Comparison of ENCODE assay signal across 8 mouse cellular contexts in genomic region chr4:135972556-135972906, GRCm38 (mm10). TPM values are rescaled to one million over a fixed set of nuclear protein-coding genes. Genes with fewer than 3 reads are reported as not detected.
DNase-seq lines count a peak whose midpoint lies in the region; ATAC-seq and TF ChIP-seq lines count a peak whose summit lies in the region.

Gene Lypla2, minus strand, starts transcription at chr4:135972626.

- peaks cover 40% of the 10 kb centered on the region for H3K36me3 ChIP-seq in hindbrain, embryonic 16.5 days (ENCODE audit: control insufficient read depth, insufficient read depth, low read length)

- DNase-seq in T-cell, adult 2 months (ENCODE audit: low spot score), result peak; percentile 69
- peak; percentile 70 to 82 for DNase-seq in cerebellum, postnatal 4 days (ENCODE audit: low spot score in 2 of 2)
- DNase-seq in gastrocnemius, adult 2 months, result peak; percentile 94
- DNase-seq in left cerebral cortex, adult 8-10 months (ENCODE audit: low spot score in 2 of 2), result peak; percentile 74 to 91
- DNase-seq in right cerebral cortex, adult 2 months (ENCODE audit: low spot score in 2 of 2), result peak; percentile 90 to 92
- DNase-seq in urinary bladder, postnatal 14 days (ENCODE audit: low spot score), result peak; percentile 91

- intact Hi-C loops in gastrocnemius, adult 2 months (cut with DNase I), result loop anchor here (5.0 to 10.0 kb wide), 2 partner anchors 50 to 172 kb away; partner anchors contain the start of genes Eloa and Id3

- TF ChIP-seq CTCF in gastrocnemius, adult 2 months (IDR thresholded peaks at IDR 0.05), result no peak; the same call in 1 of the 2 replicates

- no peaks in the 10 kb centered on the region for H3K9me3 ChIP-seq in hindbrain, embryonic 16.5 days (ENCODE audit: control insufficient read depth, low read length)

- peaks cover 13% of the 10 kb centered on the region for H3K4me1 ChIP-seq in hindbrain, embryonic 16.5 days (ENCODE audit: control insufficient read depth, insufficient read depth, low read depth, low read length)

- peak within 1 kb of the TSS; percentile 87 for H3K9ac ChIP-seq in hindbrain, embryonic 16.5 days (ENCODE audit: low read depth, low read length)

- H3K4me2 ChIP-seq in hindbrain, embryonic 16.5 days (ENCODE audit: low read length), result peak within 1 kb of the TSS; percentile 95

- H3K27me3 ChIP-seq in hindbrain, embryonic 16.5 days (replicated peaks; ENCODE audit: control insufficient read depth, insufficient read depth, low read length), result no peaks in the 10 kb centered on the region

- peak within 1 kb of the TSS; percentile 90 for H3K27ac ChIP-seq in gastrocnemius, adult 2 months
- peak within 1 kb of the TSS; percentile 72 for H3K27ac ChIP-seq in hindbrain, embryonic 16.5 days (ENCODE audit: low read depth, low read length)

- WGBS in hindbrain, embryonic 16.5 days, result 1% methylated on average over 19 of the region's 19 CpGs

- peak within 1 kb of the TSS; percentile 100 for H3K4me3 ChIP-seq in gastrocnemius, adult 2 months
- H3K4me3 ChIP-seq in hindbrain, embryonic 16.5 days (ENCODE audit: low read length), result peak within 1 kb of the TSS; percentile 79

- peak; percentile 90 for ATAC-seq in hindbrain, embryonic 16.5 days
- ATAC-seq in megakaryocyte, adult 5-6 weeks (ENCODE audit: poor library complexity, severe bottlenecking), result peak; percentile 77

RNA-seq across cellular contexts. Expression of gene Lypla2, which starts in this region (rescaled TPM):
- total RNA-seq in gastrocnemius, adult 2 months (2021), result 10 to 100 TPM; 25.6 to 30.4 TPM
- polyA plus RNA-seq in hindbrain, embryonic 16.5 days (2015; fragmentation: Nextera tagmentation; extraction: Ambion mirVana), result 225 and 229 TPM in 2 replicates
- total RNA-seq in left cerebral cortex, adult 8-10 months (2022), result 10 to 100 TPM; 77.5 to 92.7 (median 82.3) TPM
- total RNA-seq in megakaryocyte, adult 5-6 weeks (2015), result 49.7 and 51.4 TPM in 2 replicates
- 21.4 and 25.3 TPM in 2 replicates for total RNA-seq in megakaryocyte, adult 5-6 weeks (2017)

Comparison
In these comparisons a context has a peak if more than half of its experiments do, and no peak if none do; other contexts are left out.
1. Peak in every context shown above with its lines: DNase-seq, ATAC-seq, H3K4me3 ChIP-seq and H3K27ac ChIP-seq.